Mouse (Mus musculus) gastrocnemius, postnatal 36 days (tissue): ENCODE measurements around the gene Myl6b. TPM values are rescaled to one million over a fixed set of nuclear protein-coding genes. Genes with fewer than 3 reads are reported as not detected.
"Not testable (repeated sequence)": the region's sequence is repeated elsewhere in the genome, so short reads cannot be mapped to it uniquely, and the experiment has no call there.

ENCODE experiments used
- DNase-seq, 2 experiments: peaks; one replicate each; pipeline ENCODE4 v3.0.0; 2022
- intact Hi-C: fragments of 180-260 bp; cut with DNase I; formaldehyde crosslinking; loops from one replicate; pipeline ENCODE4 v1.15.1; 2025
- total RNA-seq, 2 experiments: library from RNA; stranded (reverse); gene quantifications; 2 replicates each; pipeline ENCODE4 v1.2.3; 2021

Myl6b gene
- total RNA-seq, 2 experiments from 2014 or later, result 5.6 to 21.4 TPM

GRCm38 (mm10) chr10:128522351-128522750 lies 23.9 kb upstream of the Myl6b start:
- DNase-seq, result no peak
- intact Hi-C loops, result no loop called here

GRCm38 (mm10) chr10:128520591-128520990 lies 22.1 kb upstream of the Myl6b start:
- intact Hi-C loops, result loop anchor here (2.0 kb wide), 1 partner anchor 14 kb away; no protein-coding TSS in a partner anchor
- no peak for DNase-seq

- DNase-seq, result no peak
- intact Hi-C loops, result no loop called here
Measured at GRCm38 (mm10) chr10:128518833-128519232, 20.3 kb upstream of the Myl6b start.

GRCm38 (mm10) chr10:128516677-128517076 lies 18.2 kb upstream of the Myl6b start:
- DNase-seq, result no peak
- intact Hi-C loops, result no loop called here

- intact Hi-C loops, result no loop called here
- DNase-seq, result no peak
Measured at GRCm38 (mm10) chr10:128516029-128516428, 17.5 kb upstream of the Myl6b start.

- intact Hi-C loops, result no loop called here
- DNase-seq, result no peak
Measured at GRCm38 (mm10) chr10:128515044-128515443, 16.6 kb upstream of the Myl6b start.

- no peak for DNase-seq
- intact Hi-C loops, result no loop called here
Measured at GRCm38 (mm10) chr10:128511761-128512160, 13.3 kb upstream of the Myl6b start.

GRCm38 (mm10) chr10:128511189-128511588 lies 12.7 kb upstream of the Myl6b start:
- no peak for DNase-seq
- intact Hi-C loops, result no loop called here

- intact Hi-C loops, result no loop called here
Measured at GRCm38 (mm10) chr10:128510301-128510700, 11.8 kb upstream of the Myl6b start.

GRCm38 (mm10) chr10:128509831-128510230 lies 11.3 kb upstream of the Myl6b start:
- DNase-seq, result no peak

More at GRCm38 (mm10) chr10:128510301-128510700, 11.8 kb upstream of the Myl6b start:
- no peak for DNase-seq

GRCm38 (mm10) chr10:128509203-128509602 lies 10.7 kb upstream of the Myl6b start:
- no peak for DNase-seq
- intact Hi-C loops, result no loop called here

More at GRCm38 (mm10) chr10:128509831-128510230, 11.3 kb upstream of the Myl6b start:
- intact Hi-C loops, result no loop called here

GRCm38 (mm10) chr10:128508260-128508659 lies 9.8 kb upstream of the Myl6b start:
- no peak for DNase-seq
- intact Hi-C loops, result no loop called here

GRCm38 (mm10) chr10:128505974-128506373 lies 7.5 kb upstream of the Myl6b start:
- intact Hi-C loops, result no loop called here
- DNase-seq, result no peak

- intact Hi-C loops, DNase-seq: not testable (repeated sequence)
Measured at GRCm38 (mm10) chr10:128505371-128505667, 6.8 kb upstream of the Myl6b start.

- intact Hi-C loops, result no loop called here
- DNase-seq, result no peak
Measured at GRCm38 (mm10) chr10:128504641-128505370, 6.3 kb upstream of the Myl6b start.

- intact Hi-C loops, result no loop called here
- no peak for DNase-seq
Measured at GRCm38 (mm10) chr10:128504012-128504411, 5.5 kb upstream of the Myl6b start.

GRCm38 (mm10) chr10:128503532-128503931 lies 5.0 kb upstream of the Myl6b start:
- no peak for DNase-seq
- intact Hi-C loops, result no loop called here

GRCm38 (mm10) chr10:128502341-128502740 lies 3.9 kb upstream of the Myl6b start:
- no peak for DNase-seq

GRCm38 (mm10) chr10:128499116-128499671 lies 709 bp upstream of the Myl6b start:
- intact Hi-C loops, result loop anchor here (5.0 kb wide), 1 partner anchor 48 kb away; the partner anchor contains the start of genes Rpl41 and Zc3h10
- peak; percentile 67 to 78 for DNase-seq

More at GRCm38 (mm10) chr10:128502341-128502740, 3.9 kb upstream of the Myl6b start:
- intact Hi-C loops, result no loop called here

GRCm38 (mm10) chr10:128497134-128497737 lies 1.2 kb downstream of the Myl6b start:
- intact Hi-C loops, result loop anchor here (5.0 kb wide), 1 partner anchor 50 kb away; the partner anchor contains the start of genes Rpl41 and Zc3h10
- no peak for DNase-seq

GRCm38 (mm10) chr10:128496509-128497077 lies 1.9 kb downstream of the Myl6b start:
- intact Hi-C loops, result loop anchor here (5.0 kb wide), 1 partner anchor 51 kb away; the partner anchor contains the start of genes Rpl41 and Zc3h10
- DNase-seq, result no peak
